Mouse (Mus musculus): ENCODE measurements around the gene Spry2. TPM values are rescaled to one million over a fixed set of nuclear protein-coding genes. Genes with fewer than 3 reads are reported as not detected.

Spry2 gene
- total RNA-seq, 2 experiments from 2014 or later: 52.3 to 54.4 TPM

GRCm38 (mm10) chr14:105894971-105895873 lies 1.4 kb downstream of the Spry2 start:
- peak; percentile 81 to 82 for DNase-seq
- intact Hi-C loops (cut with DNase I): loop anchor here (5.0 to 10.0 kb wide), 5 partner anchors 418 to 638 kb away; partner anchors contain the start of gene Ndfip2

- no peak for DNase-seq
- intact Hi-C loops (cut with DNase I): loop anchor here (10.0 kb wide), 1 partner anchor 611 kb away; no protein-coding TSS in a partner anchor
Measured at GRCm38 (mm10) chr14:105893623-105893995, 3.0 kb downstream of the Spry2 start.

- intact Hi-C loops (cut with DNase I): loop anchor here (10.0 kb wide), 1 partner anchor 612 kb away; no protein-coding TSS in a partner anchor
- peak; percentile 49 to 57 for DNase-seq
Measured at GRCm38 (mm10) chr14:105892941-105893622, 3.5 kb downstream of the Spry2 start.

- intact Hi-C loops (cut with DNase I): loop anchor here (10.0 kb wide), 1 partner anchor 614 kb away; no protein-coding TSS in a partner anchor
- peak in 1 of 2 experiments; percentile 22 for DNase-seq
Measured at GRCm38 (mm10) chr14:105890516-105891231, 5.9 kb downstream of the Spry2 start.

- intact Hi-C loops (cut with DNase I): no loop called here
Measured at GRCm38 (mm10) chr14:105886643-105887374, 9.8 kb downstream of the Spry2 start.

GRCm38 (mm10) chr14:105885249-105885648 lies 11.4 kb downstream of the Spry2 start:
- no peak for DNase-seq
- intact Hi-C loops (cut with DNase I): no loop called here

More at GRCm38 (mm10) chr14:105886643-105887374, 9.8 kb downstream of the Spry2 start:
- no peak for DNase-seq

- intact Hi-C loops (cut with DNase I): no loop called here
Measured at GRCm38 (mm10) chr14:105883215-105883614, 13.4 kb downstream of the Spry2 start.

GRCm38 (mm10) chr14:105878359-105878758 lies 18.3 kb downstream of the Spry2 start:
- intact Hi-C loops (cut with DNase I): no loop called here
- no peak for DNase-seq

More at GRCm38 (mm10) chr14:105883215-105883614, 13.4 kb downstream of the Spry2 start:
- DNase-seq: no peak

GRCm38 (mm10) chr14:105876375-105876774 lies 20.2 kb downstream of the Spry2 start:
- no peak for DNase-seq
- intact Hi-C loops (cut with DNase I): no loop called here

- intact Hi-C loops (cut with DNase I): no loop called here
- DNase-seq: peak in 1 of 2 experiments; percentile 32
Measured at GRCm38 (mm10) chr14:105870370-105870936, 26.2 kb downstream of the Spry2 start.

- intact Hi-C loops (cut with DNase I): no loop called here
- DNase-seq: no peak
Measured at GRCm38 (mm10) chr14:105865381-105865938, 31.2 kb downstream of the Spry2 start.

GRCm38 (mm10) chr14:105862199-105862598 lies 34.4 kb downstream of the Spry2 start:
- intact Hi-C loops (cut with DNase I): no loop called here
- DNase-seq: no peak

- DNase-seq: no peak
- intact Hi-C loops (cut with DNase I): no loop called here
Measured at GRCm38 (mm10) chr14:105860920-105861319, 35.7 kb downstream of the Spry2 start.

- DNase-seq: no peak
- intact Hi-C loops (cut with DNase I): no loop called here
Measured at GRCm38 (mm10) chr14:105860276-105860675, 36.3 kb downstream of the Spry2 start.

- intact Hi-C loops (cut with DNase I): no loop called here
- DNase-seq: no peak
Measured at GRCm38 (mm10) chr14:105859876-105860275, 36.7 kb downstream of the Spry2 start.

GRCm38 (mm10) chr14:105859368-105859767 lies 37.3 kb downstream of the Spry2 start:
- intact Hi-C loops (cut with DNase I): no loop called here
- no peak for DNase-seq

GRCm38 (mm10) chr14:105858935-105859334 lies 37.7 kb downstream of the Spry2 start:
- DNase-seq: no peak
- intact Hi-C loops (cut with DNase I): no loop called here

- no peak for DNase-seq
- intact Hi-C loops (cut with DNase I): no loop called here
Measured at GRCm38 (mm10) chr14:105851359-105852067, 45.1 kb downstream of the Spry2 start.

All from heart, postnatal 10 days (tissue).